Mouse (Mus musculus) intestine, embryonic 16.5 days (tissue): ENCODE measurements around the gene Dscam. TPM values are rescaled to one million over a fixed set of nuclear protein-coding genes. Genes with fewer than 3 reads are reported as not detected.

Source experiments
- ATAC-seq: fragments of 200-750 bp; cut with Nextera tagmentation; 2 replicates; pipeline ENCODE4 v1.8.0; 2017; ENCODE audit warnings: moderate TSS enrichment, moderate library complexity
- H3K27ac ChIP-seq: fragments of 300-500 bp; sonication (generic); 2 replicates; pipeline ENCODE4 v1.5.1; 2014; ENCODE audit warnings: mild to moderate bottlenecking, low read length
- H3K27me3 ChIP-seq: fragments of 300-500 bp; sonication (generic); replicated peaks from 2 replicates; pipeline ENCODE4 v1.6.1; 2014; ENCODE audit warnings: low read length, control low read depth, mixed read lengths; ENCODE audit not compliant: control insufficient read depth, insufficient read depth
- H3K36me3 ChIP-seq: fragments of 300-500 bp; sonication (generic); 2 replicates; pipeline ENCODE4 v1.6.1; 2014; ENCODE audit warnings: low read length, control low read depth; ENCODE audit not compliant: control insufficient read depth, insufficient read depth
- H3K4me1 ChIP-seq: fragments of 300-500 bp; sonication (generic); 2 replicates; pipeline ENCODE4 v1.6.1; 2014; ENCODE audit warnings: low read length, control low read depth, mixed read lengths; ENCODE audit not compliant: control insufficient read depth, insufficient read depth
- H3K4me2 ChIP-seq: fragments of 300-500 bp; sonication (generic); 2 replicates; pipeline ENCODE4 v1.6.1; 2014; ENCODE audit warnings: low read depth, low read length, control low read depth
- H3K4me3 ChIP-seq: fragments of 300-500 bp; sonication (generic); 2 replicates; pipeline ENCODE4 v1.5.1; 2014; ENCODE audit warnings: mild to moderate bottlenecking, low read length
- H3K9ac ChIP-seq: fragments of 300-500 bp; sonication (generic); 2 replicates; pipeline ENCODE4 v1.6.1; 2014; ENCODE audit warnings: low read depth, low read length
- H3K9me3 ChIP-seq: fragments of 300-500 bp; sonication (generic); 2 replicates; pipeline ENCODE4 v1.6.1; 2016; ENCODE audit warnings: low read length, control low read depth; ENCODE audit not compliant: control insufficient read depth
- WGBS: fragments of 180-500 bp; shearing (Covaris S2); extraction: QIAGEN DNeasy Blood & Tissue Kit; methylation state at CpG from one replicate; pipeline ENCODE4 v1.1.7; 2014; 5-methylcytosine and 5-hydroxymethylcytosine counted together
- polyA plus RNA-seq: library from polyadenylated mRNA; unstranded; fragments of >200 nt; fragmentation: Nextera tagmentation; extraction: Ambion mirVana; gene quantifications from 2 replicates; pipeline ENCODE4 v1.2.1, GENCODE M21; 2015

The Dscam gene
- polyA plus RNA-seq, 1 experiment from 2014 or later = 0.21 TPM

DNA sequence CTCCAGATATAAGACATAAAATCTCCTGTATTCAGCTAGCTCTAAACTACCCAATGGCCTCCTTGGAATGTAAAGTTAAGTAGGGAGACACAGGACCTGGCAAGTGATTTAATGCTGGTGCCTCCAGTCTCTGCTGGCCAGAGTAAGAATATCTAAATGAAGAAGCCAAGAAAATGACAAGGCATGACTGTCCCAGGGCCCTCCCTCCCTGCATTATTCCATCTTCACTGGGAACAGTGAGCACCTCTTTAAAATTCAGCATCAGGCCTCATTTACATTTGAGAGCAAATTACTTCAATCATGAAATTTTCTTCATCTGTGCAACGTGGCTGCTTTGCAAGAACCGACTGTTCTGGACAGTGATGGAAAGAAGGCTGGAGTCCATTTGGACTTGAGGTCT, 86.9 kb downstream of the Dscam start:
- 79% methylated on average over 2 of the region's 2 CpGs for WGBS

DNA sequence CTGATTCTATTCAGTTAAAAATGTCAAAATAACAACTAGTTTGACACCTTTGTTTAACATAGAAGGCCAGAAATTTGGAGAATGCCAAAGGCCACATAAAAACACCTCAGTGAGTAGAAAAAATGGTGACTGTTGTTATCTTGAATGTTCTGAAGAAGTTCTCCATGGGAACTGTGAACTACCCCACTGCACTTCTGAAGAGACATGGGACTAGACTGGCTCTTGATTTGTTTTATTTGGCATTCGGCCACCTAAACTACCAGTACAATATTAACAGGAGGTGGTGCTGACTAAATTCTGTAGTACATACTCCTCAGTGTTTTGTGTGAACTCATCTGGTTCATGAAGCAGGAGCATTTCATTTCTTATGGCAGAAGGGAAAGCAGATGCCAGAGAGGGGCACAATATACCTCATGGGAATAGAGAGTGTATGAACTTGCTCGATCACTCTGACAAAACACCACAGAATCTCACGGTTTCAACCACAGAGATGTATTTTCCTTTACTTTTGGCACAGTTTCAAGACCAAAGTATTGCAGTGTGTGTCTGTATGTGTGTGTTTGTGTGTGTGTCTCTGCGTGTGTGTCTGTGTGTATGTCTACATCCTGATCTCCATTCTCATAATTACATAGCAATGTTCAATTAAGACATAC, 94.5 kb downstream of the Dscam start:
- Histone ChIP-seq H3K4me1 (no peaks in the 10 kb centered on the region), H3K9ac (no peak overlapping the region), H3K36me3 (no peaks in the 10 kb centered on the region), H3K27me3 (no peaks in the 10 kb centered on the region), H3K9me3 (no peaks in the 10 kb centered on the region), H3K27ac (no peak overlapping the region), H3K4me2 (no peak overlapping the region), H3K4me3 (no peak overlapping the region)
- no peak for ATAC-seq
- WGBS = 80% methylated on average over 4 of the region's 4 CpGs

More for the DNA sequence above, 86.9 kb downstream of the Dscam start:
- H3K4me2 ChIP-seq = no peak overlapping the region
- no peaks in the 10 kb centered on the region for H3K9me3 ChIP-seq
- no peak for ATAC-seq
- H3K36me3 ChIP-seq = no peaks in the 10 kb centered on the region
- H3K27ac ChIP-seq = no peak overlapping the region
- no peaks in the 10 kb centered on the region for H3K27me3 ChIP-seq
- H3K4me3 ChIP-seq = no peak overlapping the region
- H3K9ac ChIP-seq = no peak overlapping the region
- H3K4me1 ChIP-seq = no peaks in the 10 kb centered on the region

DNA sequence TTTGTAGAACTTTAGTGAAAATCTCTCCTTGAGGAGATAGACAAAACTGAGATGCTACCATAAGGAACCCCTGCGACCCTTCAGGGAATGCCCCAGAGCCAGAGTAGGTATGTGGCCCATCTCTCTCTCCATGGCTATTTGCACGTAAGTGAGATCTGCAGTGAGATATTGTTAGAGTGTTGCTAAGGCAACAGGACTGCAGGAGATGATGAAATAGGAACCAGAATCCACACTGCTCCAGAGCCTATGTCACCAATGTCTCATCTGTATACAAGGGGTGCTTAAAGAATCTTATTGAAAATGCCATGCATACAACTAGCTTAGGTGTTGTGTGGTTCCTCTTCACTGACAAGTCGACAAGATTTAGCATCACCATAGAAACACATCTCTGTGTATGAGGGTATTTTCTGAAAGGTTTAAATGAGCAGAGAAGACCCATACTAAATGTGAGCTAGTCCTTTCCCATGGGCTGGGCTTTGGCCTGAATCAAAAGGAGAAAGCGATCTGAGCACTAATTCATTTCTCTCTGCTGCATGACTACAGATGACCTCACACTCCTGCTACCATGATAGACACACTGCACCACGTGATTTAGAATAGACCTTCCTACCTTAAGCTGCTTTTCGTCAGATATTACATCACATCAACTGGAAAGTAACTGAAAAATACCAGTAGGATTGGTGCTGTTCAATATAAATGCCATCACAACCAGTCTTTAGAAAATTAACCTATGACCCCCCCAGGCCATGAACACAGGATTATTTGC, 95.2 kb downstream of the Dscam start:
- H3K4me1 ChIP-seq = no peaks in the 10 kb centered on the region
- 71% methylated on average over 6 of the region's 6 CpGs for WGBS
- H3K9ac ChIP-seq = no peak overlapping the region
- no peak overlapping the region for H3K27ac ChIP-seq
- H3K36me3 ChIP-seq = no peaks in the 10 kb centered on the region
- no peaks in the 10 kb centered on the region for H3K27me3 ChIP-seq
- no peak for ATAC-seq
- H3K4me2 ChIP-seq = no peak overlapping the region
- no peak overlapping the region for H3K4me3 ChIP-seq
- no peaks in the 10 kb centered on the region for H3K9me3 ChIP-seq

GRCm38 (mm10) chr16:97073847-97074246, 96.7 kb downstream of the Dscam start:
- no peak overlapping the region for H3K27ac ChIP-seq
- no peaks in the 10 kb centered on the region for H3K27me3 ChIP-seq
- no peaks in the 10 kb centered on the region for H3K9me3 ChIP-seq
- no peak overlapping the region for H3K4me3 ChIP-seq
- no peak overlapping the region for H3K4me2 ChIP-seq
- H3K36me3 ChIP-seq = no peaks in the 10 kb centered on the region
- no peak overlapping the region for H3K9ac ChIP-seq
- WGBS = 95% methylated on average over 1 of the region's 1 CpGs
- ATAC-seq = no peak
- H3K4me1 ChIP-seq = no peaks in the 10 kb centered on the region

- Histone ChIP-seq H3K9ac (no peak overlapping the region), H3K9me3 (no peaks in the 10 kb centered on the region), H3K4me1 (no peaks in the 10 kb centered on the region), H3K27ac (no peak overlapping the region), H3K36me3 (no peaks in the 10 kb centered on the region), H3K4me2 (no peak overlapping the region), H3K4me3 (no peak overlapping the region), H3K27me3 (no peaks in the 10 kb centered on the region)
- ATAC-seq = no peak
- 93% methylated on average over 2 of the region's 2 CpGs for WGBS
Observed at GRCm38 (mm10) chr16:97072624-97073023, 97.9 kb downstream of the Dscam start.

DNA sequence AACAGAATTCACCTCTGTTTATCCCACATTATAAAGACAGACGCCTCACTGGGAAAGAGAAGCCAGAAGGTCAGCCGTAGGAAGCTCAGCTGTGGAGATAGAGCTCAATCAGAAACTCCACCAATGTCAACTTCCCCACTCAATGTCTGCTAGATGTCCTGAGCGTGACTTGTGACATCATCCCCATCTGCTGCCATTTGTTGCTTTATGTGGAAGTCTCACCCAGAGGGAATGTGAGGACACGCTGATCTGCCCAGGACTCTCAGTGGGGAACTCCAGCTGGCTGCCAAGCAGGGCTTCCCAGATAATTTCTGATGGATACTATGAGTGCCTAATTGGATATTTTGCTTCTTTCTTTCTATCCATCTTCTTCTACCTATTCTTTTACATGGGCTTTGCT, 103.7 kb downstream of the Dscam start:
- no peaks in the 10 kb centered on the region for H3K9me3 ChIP-seq
- no peak overlapping the region for H3K9ac ChIP-seq
- H3K36me3 ChIP-seq = no peaks in the 10 kb centered on the region
- no peak overlapping the region for H3K4me3 ChIP-seq
- ATAC-seq = no peak
- no peak overlapping the region for H3K4me2 ChIP-seq
- no peaks in the 10 kb centered on the region for H3K4me1 ChIP-seq
- no peaks in the 10 kb centered on the region for H3K27me3 ChIP-seq
- H3K27ac ChIP-seq = no peak overlapping the region
- WGBS = 55% methylated on average over 4 of the region's 4 CpGs

DNA sequence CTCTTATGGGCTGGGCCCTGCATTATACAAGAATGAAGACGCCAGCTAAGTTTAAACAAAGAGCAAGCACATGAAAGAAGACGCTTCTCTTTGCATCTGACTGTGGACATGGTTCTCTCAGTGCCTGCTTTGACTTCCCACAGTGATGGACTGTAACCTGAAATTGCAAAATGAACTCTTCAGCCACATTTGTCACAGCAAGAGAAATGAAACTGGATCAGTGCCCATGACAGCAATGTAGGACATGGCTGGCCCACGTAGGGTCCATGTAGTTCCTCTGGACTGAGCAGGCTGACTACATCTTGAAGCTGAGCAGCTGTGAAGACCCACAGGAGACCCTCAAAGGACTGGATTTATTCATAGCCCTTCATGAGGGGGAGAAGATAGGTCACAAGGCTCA, 108.3 kb downstream of the Dscam start:
- Histone ChIP-seq H3K27me3 (no peaks in the 10 kb centered on the region), H3K4me2 (no peak overlapping the region), H3K9me3 (no peaks in the 10 kb centered on the region), H3K4me3 (no peak overlapping the region), H3K36me3 (no peaks in the 10 kb centered on the region), H3K4me1 (no peaks in the 10 kb centered on the region), H3K27ac (no peak overlapping the region), H3K9ac (no peak overlapping the region)
- ATAC-seq = no peak
- 73% methylated on average over 3 of the region's 3 CpGs for WGBS

- ATAC-seq = no peak
- no peaks in the 10 kb centered on the region for H3K9me3 ChIP-seq
- H3K36me3 ChIP-seq = no peaks in the 10 kb centered on the region
- H3K4me1 ChIP-seq = no peaks in the 10 kb centered on the region
- H3K4me3 ChIP-seq = no peak overlapping the region
- no peak overlapping the region for H3K4me2 ChIP-seq
- WGBS = 86% methylated on average over 7 of the region's 7 CpGs
- H3K9ac ChIP-seq = no peak overlapping the region
- H3K27me3 ChIP-seq = no peaks in the 10 kb centered on the region
- H3K27ac ChIP-seq = no peak overlapping the region
Observed at GRCm38 (mm10) chr16:97061390-97061789, 109.2 kb downstream of the Dscam start.

- Histone ChIP-seq H3K36me3 (no peaks in the 10 kb centered on the region), H3K9ac (no peak overlapping the region), H3K27ac (no peak overlapping the region), H3K9me3 (no peaks in the 10 kb centered on the region), H3K4me2 (no peak overlapping the region), H3K4me3 (no peak overlapping the region), H3K4me1 (no peaks in the 10 kb centered on the region), H3K27me3 (no peaks in the 10 kb centered on the region)
- ATAC-seq = no peak
Observed at GRCm38 (mm10) chr16:97060736-97061135, 109.8 kb downstream of the Dscam start.
